Mouse (Mus musculus): ENCODE measurements around the gene Adamts15.

DNA sequence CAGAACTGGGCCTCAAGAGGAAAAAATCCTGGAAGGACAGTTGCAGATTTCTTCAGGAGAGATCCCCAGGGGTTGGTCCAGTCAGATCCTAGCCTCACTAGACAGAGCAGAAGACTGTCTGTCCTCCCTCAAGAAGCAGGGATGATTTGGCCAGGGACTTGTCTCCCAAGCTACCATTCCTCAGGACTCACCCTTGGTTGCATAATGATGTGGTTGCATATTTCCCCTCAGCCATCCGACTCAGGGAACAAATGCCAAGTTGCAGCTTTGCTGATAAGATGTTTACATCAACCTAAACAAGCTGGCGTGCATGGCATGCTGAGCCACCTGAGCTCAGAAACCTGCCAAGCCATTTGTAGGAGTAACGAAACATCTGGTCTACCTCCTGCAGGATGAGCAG is 27.2 kb upstream of the Adamts15 start:
- TF ChIP-seq POLR2A (IDR thresholded peaks at IDR 0.05; ENCODE audit: borderline replicate concordance, low read depth, low read length): no peak
- TF ChIP-seq CTCF (IDR thresholded peaks at IDR 0.05; ENCODE audit: low read depth, low read length): no peak
